Mouse (Mus musculus) neural tube, embryonic 11.5 days (tissue): Measurements from ENCODE around the gene Ccdc47. TPM values are rescaled to one million over a fixed set of nuclear protein-coding genes. Genes with fewer than 3 reads are reported as not detected.

Experiments used
- ATAC-seq: fragments of 200-750 bp; cut with Nextera tagmentation; 2 replicates; pipeline ENCODE4 v1.8.0; 2017; ENCODE audit warnings: moderate number of reproducible peaks, mild to moderate bottlenecking, moderate TSS enrichment, moderate library complexity; ENCODE audit not compliant: insufficient read depth, low FRiP score, low TSS enrichment
- DNase-seq: peaks from one replicate; pipeline ENCODE4 v3.0.0-alpha.2; 2015; ENCODE audit warnings: low spot score
- H3K27ac ChIP-seq: fragments of 300-500 bp; sonication (generic); 2 replicates; pipeline ENCODE4 v1.5.1; 2014; ENCODE audit warnings: low read depth, mild to moderate bottlenecking, low read length
- H3K27me3 ChIP-seq: fragments of 300-500 bp; sonication (generic); 2 replicates; pipeline ENCODE4 v1.6.1; 2014; ENCODE audit warnings: mild to moderate bottlenecking, low read length, mixed read lengths; ENCODE audit not compliant: control insufficient read depth, insufficient read depth
- H3K36me3 ChIP-seq: fragments of 300-500 bp; sonication (generic); 2 replicates; pipeline ENCODE4 v1.6.1; 2014; ENCODE audit warnings: mild to moderate bottlenecking, low read length, moderate library complexity, mixed read lengths; ENCODE audit not compliant: control insufficient read depth, insufficient read depth
- H3K4me1 ChIP-seq: fragments of 300-500 bp; sonication (generic); 2 replicates; pipeline ENCODE4 v1.6.1; 2014; ENCODE audit warnings: low read length, mixed read lengths; ENCODE audit not compliant: control insufficient read depth, insufficient read depth
- H3K4me2 ChIP-seq: fragments of 300-500 bp; sonication (generic); 2 replicates; pipeline ENCODE4 v1.6.1; 2014; ENCODE audit warnings: low read depth, mild to moderate bottlenecking, moderate library complexity
- H3K4me3 ChIP-seq: fragments of 300-500 bp; sonication (generic); 2 replicates; pipeline ENCODE4 v1.5.1; 2014; ENCODE audit warnings: low read depth, low read length
- H3K9ac ChIP-seq: fragments of 300-500 bp; sonication (generic); 2 replicates; pipeline ENCODE4 v1.6.1; 2014; ENCODE audit warnings: mild to moderate bottlenecking, low read length
- H3K9me3 ChIP-seq: fragments of 300-500 bp; sonication (generic); 2 replicates; pipeline ENCODE4 v1.6.1; 2016; ENCODE audit warnings: low read length; ENCODE audit not compliant: control insufficient read depth
- WGBS: fragments of 180-500 bp; shearing (Covaris S2); extraction: QIAGEN DNeasy Blood & Tissue Kit; methylation state at CpG from one replicate; pipeline ENCODE4 v1.1.7; 2014; 5-methylcytosine and 5-hydroxymethylcytosine counted together
- polyA plus RNA-seq: library from polyadenylated mRNA; unstranded; fragments of >200 nt; fragmentation: Nextera tagmentation; extraction: Ambion mirVana; gene quantifications from 2 replicates; pipeline ENCODE4 v1.2.1, GENCODE M21; 2014

The Ccdc47 gene
- 63.1 and 73.4 TPM in 2 replicates for polyA plus RNA-seq

- Histone ChIP-seq H3K4me2 (peak within 1 kb of the TSS; percentile 72), H3K9me3 (no peaks in the 10 kb centered on the region), H3K4me1 (peaks cover 14% of the 10 kb centered on the region), H3K9ac (peak within 1 kb of the TSS; percentile 94), H3K27me3 (no peaks in the 10 kb centered on the region), H3K27ac (peak within 1 kb of the TSS; percentile 92), H3K36me3 (peaks cover 2% of the 10 kb centered on the region; the same call in 1 of the 2 replicates), H3K4me3 (peak within 1 kb of the TSS; percentile 87)
- WGBS = under 1% methylated on average over 46 of the region's 46 CpGs
- DNase-seq (peak; percentile 96), ATAC-seq (peak; percentile 95)
Observed at GRCm38 (mm10) chr11:106215927-106216729, at the start of gene Ccdc47. Gene Ccdc47 (minus strand): TSS chr11:106216344.

- Histone ChIP-seq H3K4me1 (peaks cover 26% of the 10 kb centered on the region), H3K36me3 (peaks cover 45% of the 10 kb centered on the region), H3K4me2 (no peak overlapping the region), H3K9ac (no peak overlapping the region), H3K27ac (no peak overlapping the region), H3K9me3 (no peaks in the 10 kb centered on the region), H3K27me3 (no peaks in the 10 kb centered on the region), H3K4me3 (no peak overlapping the region)
- DNase-seq = no peak
- WGBS = 93% methylated on average over 4 of the region's 4 CpGs
- ATAC-seq = no peak
Observed at GRCm38 (mm10) chr11:106265570-106265969, 49.4 kb upstream of the Ccdc47 start.

- H3K9ac ChIP-seq = no peak overlapping the region
- H3K36me3 ChIP-seq = peaks cover 45% of the 10 kb centered on the region
- 96% methylated on average over 15 of the region's 15 CpGs for WGBS
- H3K4me3 ChIP-seq = no peak overlapping the region
- H3K27ac ChIP-seq = no peak overlapping the region
- no peak for ATAC-seq
- H3K9me3 ChIP-seq = no peaks in the 10 kb centered on the region
- DNase-seq = no peak
- no peaks in the 10 kb centered on the region for H3K27me3 ChIP-seq
- no peak overlapping the region for H3K4me2 ChIP-seq
- peaks cover 21% of the 10 kb centered on the region for H3K4me1 ChIP-seq
Observed at GRCm38 (mm10) chr11:106264988-106265387, 48.8 kb upstream of the Ccdc47 start.

- Histone ChIP-seq H3K4me1 (peaks cover 17% of the 10 kb centered on the region), H3K36me3 (peaks cover 45% of the 10 kb centered on the region), H3K9me3 (no peaks in the 10 kb centered on the region), H3K27me3 (no peaks in the 10 kb centered on the region), H3K9ac (no peak overlapping the region), H3K4me2 (no peak overlapping the region), H3K4me3 (no peak overlapping the region), H3K27ac (no peak overlapping the region)
- WGBS = 91% methylated on average over 9 of the region's 9 CpGs
- ATAC-seq (no peak), DNase-seq (no peak)
Observed at GRCm38 (mm10) chr11:106263963-106264362, 47.8 kb upstream of the Ccdc47 start.

- Histone ChIP-seq H3K27me3 (no peaks in the 10 kb centered on the region), H3K27ac (no peak overlapping the region), H3K9ac (no peak overlapping the region), H3K4me3 (no peak overlapping the region), H3K36me3 (peaks cover 38% of the 10 kb centered on the region), H3K4me2 (no peak overlapping the region), H3K9me3 (no peaks in the 10 kb centered on the region), H3K4me1 (peaks cover 5% of the 10 kb centered on the region)
- no peak for DNase-seq
- no peak for ATAC-seq
- WGBS = 80% methylated on average over 14 of the region's 14 CpGs
Observed at GRCm38 (mm10) chr11:106260826-106261450, 44.8 kb upstream of the Ccdc47 start.

- Histone ChIP-seq H3K4me1 (peaks cover 9% of the 10 kb centered on the region), H3K9ac (peak overlapping the region; percentile 82), H3K4me3 (peak overlapping the region; percentile 78), H3K4me2 (peak overlapping the region; percentile 96), H3K27me3 (no peaks in the 10 kb centered on the region), H3K36me3 (peaks cover 8% of the 10 kb centered on the region), H3K9me3 (no peaks in the 10 kb centered on the region), H3K27ac (no peak overlapping the region)
- no peak for DNase-seq
- WGBS = 74% methylated on average over 5 of the region's 5 CpGs
- ATAC-seq = no peak
Observed at GRCm38 (mm10) chr11:106256775-106257174, 40.6 kb upstream of the Ccdc47 start.

- Histone ChIP-seq H3K4me2 (peak within 1 kb of the TSS; percentile 96), H3K9ac (peak within 1 kb of the TSS; percentile 82), H3K27ac (peak within 1 kb of the TSS; percentile 67; the same call in 1 of the 2 replicates), H3K27me3 (no peaks in the 10 kb centered on the region), H3K4me1 (peaks cover 9% of the 10 kb centered on the region), H3K4me3 (peak within 1 kb of the TSS; percentile 78), H3K9me3 (no peaks in the 10 kb centered on the region), H3K36me3 (peaks cover 6% of the 10 kb centered on the region)
- peak; percentile 90 for ATAC-seq
- WGBS = under 1% methylated on average over 42 of the region's 42 CpGs
- peak; percentile 95 for DNase-seq
Observed at GRCm38 (mm10) chr11:106255685-106256451, 39.7 kb upstream of the Ccdc47 start, which contains the start of the genes Ftsj3 and Psmc5. Gene Ftsj3 (minus strand): TSS chr11:106256079. Gene Psmc5 (plus strand): TSS chr11:106256154.

GRCm38 (mm10) chr11:106255174-106255573 lies 39.0 kb upstream of the Ccdc47 start:
- Histone ChIP-seq H3K36me3 (peaks cover 7% of the 10 kb centered on the region), H3K27ac (no peak overlapping the region), H3K4me2 (peak overlapping the region; percentile 96), H3K4me3 (peak overlapping the region; percentile 78), H3K4me1 (peaks cover 9% of the 10 kb centered on the region), H3K27me3 (no peaks in the 10 kb centered on the region), H3K9me3 (no peaks in the 10 kb centered on the region), H3K9ac (peak overlapping the region; percentile 63)
- ATAC-seq (0 out of 2 replicates have a peak, but pooled peaks have one; percentile 24), DNase-seq (no peak)
- WGBS = 5% methylated on average over 22 of the region's 22 CpGs
